Mouse (Mus musculus): ENCODE data around the gene Avp. TPM values are rescaled to one million over a fixed set of nuclear protein-coding genes. Genes with fewer than 3 reads are reported as not detected.
A peak's percentile ranks its signal among the peaks of the same experiment; 100 is the strongest.

Avp gene
- polyA plus RNA-seq (2015; fragmentation: Nextera tagmentation; extraction: Ambion mirVana): 4.7 and 23.5 TPM in 2 replicates

DNA sequence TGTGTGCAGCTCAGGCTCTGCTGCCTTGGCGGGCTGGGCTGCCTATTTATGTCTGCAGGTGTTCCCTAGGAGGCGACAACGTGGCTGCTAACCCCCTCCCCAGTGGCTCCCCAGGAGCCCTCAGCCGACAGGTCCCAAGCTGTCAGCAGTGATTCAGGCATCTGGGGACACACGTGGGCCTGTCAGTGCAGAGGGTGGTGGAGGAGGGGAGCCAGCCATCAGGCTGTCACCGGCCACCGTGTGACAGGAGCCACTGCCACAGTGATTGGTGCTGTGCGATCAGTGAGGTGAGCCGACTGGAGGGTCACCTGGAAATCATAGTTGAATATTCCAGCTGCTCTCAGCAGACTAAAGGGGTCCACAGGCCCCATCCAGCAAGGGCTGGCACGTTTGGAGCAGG is at the start of gene Avp:
Gene Avp, minus strand, starts transcription at position 3 of the 400 bp plus-strand sequence.
- no peak for ATAC-seq
- H3K27me3 ChIP-seq (replicated peaks; ENCODE audit: control insufficient read depth, insufficient read depth, low read length): peaks cover 57% of the 10 kb centered on the region
- no peak within 1 kb of the TSS for H3K4me3 ChIP-seq (replicated peaks; ENCODE audit: low read length)
- no peaks in the 10 kb centered on the region for H3K9me3 ChIP-seq (ENCODE audit: control insufficient read depth, low read length)
- WGBS: 28% methylated on average over 10 of the region's 10 CpGs
- peaks cover 13% of the 10 kb centered on the region for H3K4me1 ChIP-seq (replicated peaks; ENCODE audit: control insufficient read depth, insufficient read depth, low read length)
- H3K9ac ChIP-seq (replicated peaks; ENCODE audit: low read depth, low read length): no peak within 1 kb of the TSS
- no peak within 1 kb of the TSS for H3K4me2 ChIP-seq (ENCODE audit: low read length)
- H3K36me3 ChIP-seq (ENCODE audit: control insufficient read depth, insufficient read depth): no peaks in the 10 kb centered on the region
- no peak within 1 kb of the TSS for H3K27ac ChIP-seq (ENCODE audit: low read length)

DNA sequence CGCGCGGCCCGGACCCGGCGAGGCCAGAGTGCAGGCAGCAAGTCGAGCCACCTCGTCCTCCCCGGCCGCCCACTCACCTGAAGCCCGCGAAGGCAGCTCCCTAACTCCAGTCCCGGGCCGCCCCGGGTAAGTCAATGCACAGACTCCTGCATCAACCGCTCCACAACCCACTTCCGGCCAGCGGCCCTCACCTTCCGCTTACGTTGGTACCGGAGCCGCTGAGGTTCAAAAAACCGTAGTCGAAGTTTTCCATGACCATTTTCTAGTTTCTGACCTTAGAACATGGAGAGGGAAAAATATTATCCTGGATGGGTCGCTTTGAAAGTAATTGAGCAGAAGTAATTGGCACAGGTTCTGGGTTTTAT is 47.5 kb upstream of the Avp start, which contains the start of the genes Fastkd5 and Ubox5:
Gene Fastkd5, minus strand, starts transcription at position 189 of the 365 bp plus-strand sequence.
Gene Ubox5, minus strand, starts transcription at position 200 of the 365 bp plus-strand sequence.
- WGBS: under 1% methylated on average over 25 of the region's 25 CpGs
- peaks cover 7% of the 10 kb centered on the region; the same call in 1 of the 2 replicates for H3K27me3 ChIP-seq (replicated peaks; ENCODE audit: control insufficient read depth, insufficient read depth, low read length)
- peak within 1 kb of the TSS; percentile 94 for H3K4me2 ChIP-seq (ENCODE audit: low read length)
- H3K9ac ChIP-seq (replicated peaks; ENCODE audit: low read depth, low read length): peak within 1 kb of the TSS; percentile 96
- H3K27ac ChIP-seq (ENCODE audit: low read length): peak within 1 kb of the TSS; percentile 47
- peaks cover 10% of the 10 kb centered on the region for H3K36me3 ChIP-seq (ENCODE audit: control insufficient read depth, insufficient read depth)
- no peaks in the 10 kb centered on the region for H3K9me3 ChIP-seq (ENCODE audit: control insufficient read depth, low read length)
- peaks cover 19% of the 10 kb centered on the region for H3K4me1 ChIP-seq (replicated peaks; ENCODE audit: control insufficient read depth, insufficient read depth, low read length)
- peak within 1 kb of the TSS; percentile 97 for H3K4me3 ChIP-seq (replicated peaks; ENCODE audit: low read length)
- peak; percentile 92 for ATAC-seq

GRCm38 (mm10) chr2:130629080-130629838 is 46.9 kb upstream of the Avp start:
- Histone ChIP-seq H3K4me3 (replicated peaks; ENCODE audit: low read length) (peak overlapping the region; percentile 97), H3K9me3 (ENCODE audit: control insufficient read depth, low read length) (no peaks in the 10 kb centered on the region), H3K27me3 (replicated peaks; ENCODE audit: control insufficient read depth, insufficient read depth, low read length) (peaks cover 3% of the 10 kb centered on the region; the same call in 1 of the 2 replicates), H3K4me2 (ENCODE audit: low read length) (peak overlapping the region; percentile 94), H3K27ac (ENCODE audit: low read length) (peak overlapping the region; percentile 47), H3K36me3 (ENCODE audit: control insufficient read depth, insufficient read depth) (peaks cover 10% of the 10 kb centered on the region), H3K9ac (replicated peaks; ENCODE audit: low read depth, low read length) (peak overlapping the region; percentile 96), H3K4me1 (replicated peaks; ENCODE audit: control insufficient read depth, insufficient read depth, low read length) (peaks cover 13% of the 10 kb centered on the region)
- peak; percentile 65 for ATAC-seq
- WGBS: 2% methylated on average over 37 of the region's 37 CpGs

- no peak overlapping the region for H3K9ac ChIP-seq (replicated peaks; ENCODE audit: low read depth, low read length)
- no peak for ATAC-seq
- 57% methylated on average over 3 of the region's 3 CpGs for WGBS
- H3K27me3 ChIP-seq (replicated peaks; ENCODE audit: control insufficient read depth, insufficient read depth, low read length): no peaks in the 10 kb centered on the region
- H3K4me1 ChIP-seq (replicated peaks; ENCODE audit: control insufficient read depth, insufficient read depth, low read length): peaks cover 10% of the 10 kb centered on the region
- no peak overlapping the region for H3K4me3 ChIP-seq (replicated peaks; ENCODE audit: low read length)
- H3K36me3 ChIP-seq (ENCODE audit: control insufficient read depth, insufficient read depth): peaks cover 10% of the 10 kb centered on the region
- no peak overlapping the region for H3K27ac ChIP-seq (ENCODE audit: low read length)
- no peaks in the 10 kb centered on the region for H3K9me3 ChIP-seq (ENCODE audit: control insufficient read depth, low read length)
- peak overlapping the region; percentile 94 for H3K4me2 ChIP-seq (ENCODE audit: low read length)
Measured at GRCm38 (mm10) chr2:130628424-130628823, 46.1 kb upstream of the Avp start.

GRCm38 (mm10) chr2:130618972-130619371 is 36.6 kb upstream of the Avp start:
- WGBS: 85% methylated on average over 7 of the region's 7 CpGs
- Histone ChIP-seq H3K27ac (ENCODE audit: low read length) (no peak overlapping the region), H3K4me2 (ENCODE audit: low read length) (no peak overlapping the region), H3K36me3 (ENCODE audit: control insufficient read depth, insufficient read depth) (peaks cover 15% of the 10 kb centered on the region), H3K9me3 (ENCODE audit: control insufficient read depth, low read length) (no peaks in the 10 kb centered on the region), H3K4me1 (replicated peaks; ENCODE audit: control insufficient read depth, insufficient read depth, low read length) (no peaks in the 10 kb centered on the region), H3K27me3 (replicated peaks; ENCODE audit: control insufficient read depth, insufficient read depth, low read length) (no peaks in the 10 kb centered on the region), H3K4me3 (replicated peaks; ENCODE audit: low read length) (no peak overlapping the region), H3K9ac (replicated peaks; ENCODE audit: low read depth, low read length) (no peak overlapping the region)
- ATAC-seq: no peak

DNA sequence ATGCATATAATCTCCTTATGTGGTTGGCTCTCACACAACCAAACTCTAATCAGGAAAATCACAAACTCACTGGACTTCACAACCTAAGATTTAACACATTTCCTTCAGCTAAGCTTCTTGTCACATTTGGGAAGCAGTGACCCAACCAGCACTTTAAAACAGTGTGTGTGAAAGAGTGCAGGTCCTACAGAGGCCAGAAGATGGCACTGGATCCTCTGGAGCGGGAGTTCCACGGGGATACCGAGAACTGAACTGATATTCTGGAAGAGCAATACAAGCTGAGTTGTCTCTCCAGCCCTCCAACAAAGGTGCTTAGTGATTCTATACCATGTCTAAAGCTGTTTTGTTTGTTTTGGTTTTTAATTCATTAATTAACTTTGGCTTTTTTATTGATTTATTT is 30.7 kb upstream of the Avp start:
- Histone ChIP-seq H3K27ac (ENCODE audit: low read length) (no peak overlapping the region), H3K4me3 (replicated peaks; ENCODE audit: low read length) (no peak overlapping the region), H3K9me3 (ENCODE audit: control insufficient read depth, low read length) (no peaks in the 10 kb centered on the region), H3K4me2 (ENCODE audit: low read length) (no peak overlapping the region), H3K36me3 (ENCODE audit: control insufficient read depth, insufficient read depth) (peaks cover 7% of the 10 kb centered on the region), H3K27me3 (replicated peaks; ENCODE audit: control insufficient read depth, insufficient read depth, low read length) (no peaks in the 10 kb centered on the region), H3K4me1 (replicated peaks; ENCODE audit: control insufficient read depth, insufficient read depth, low read length) (no peaks in the 10 kb centered on the region), H3K9ac (replicated peaks; ENCODE audit: low read depth, low read length) (no peak overlapping the region)
- no peak for ATAC-seq
- 60% methylated on average over 3 of the region's 3 CpGs for WGBS

DNA sequence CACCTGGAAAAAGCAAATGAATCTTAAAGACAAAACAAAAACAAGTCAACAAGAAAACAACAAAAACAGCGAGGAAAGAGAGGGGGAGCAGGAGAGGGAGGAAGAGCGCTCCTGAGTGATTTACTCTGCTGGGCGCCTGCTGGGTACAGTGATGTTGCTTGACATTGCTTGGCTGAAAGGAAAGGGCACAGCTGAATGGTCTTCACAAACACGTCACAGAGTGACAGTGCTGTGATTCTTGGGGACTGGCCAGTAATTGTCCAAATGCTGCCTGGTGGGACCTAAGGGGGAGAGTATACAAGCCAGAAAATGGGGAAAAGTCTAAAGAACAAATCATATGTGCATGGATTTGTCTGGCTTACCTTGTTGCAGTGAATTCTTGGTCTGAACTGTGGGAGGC is 19.8 kb upstream of the Avp start:
- Histone ChIP-seq H3K4me1 (replicated peaks; ENCODE audit: control insufficient read depth, insufficient read depth, low read length) (no peaks in the 10 kb centered on the region), H3K36me3 (ENCODE audit: control insufficient read depth, insufficient read depth) (peaks cover 16% of the 10 kb centered on the region), H3K9ac (replicated peaks; ENCODE audit: low read depth, low read length) (no peak overlapping the region), H3K27me3 (replicated peaks; ENCODE audit: control insufficient read depth, insufficient read depth, low read length) (no peaks in the 10 kb centered on the region), H3K9me3 (ENCODE audit: control insufficient read depth, low read length) (no peaks in the 10 kb centered on the region), H3K4me2 (ENCODE audit: low read length) (no peak overlapping the region), H3K4me3 (replicated peaks; ENCODE audit: low read length) (no peak overlapping the region), H3K27ac (ENCODE audit: low read length) (no peak overlapping the region)
- WGBS: 85% methylated on average over 4 of the region's 4 CpGs
- ATAC-seq: no peak

- H3K36me3 ChIP-seq (ENCODE audit: control insufficient read depth, insufficient read depth): peaks cover 9% of the 10 kb centered on the region
- H3K27ac ChIP-seq (ENCODE audit: low read length): no peak overlapping the region
- no peaks in the 10 kb centered on the region for H3K4me1 ChIP-seq (replicated peaks; ENCODE audit: control insufficient read depth, insufficient read depth, low read length)
- ATAC-seq: no peak
- no peaks in the 10 kb centered on the region for H3K9me3 ChIP-seq (ENCODE audit: control insufficient read depth, low read length)
- no peak overlapping the region for H3K4me2 ChIP-seq (ENCODE audit: low read length)
- no peak overlapping the region for H3K9ac ChIP-seq (replicated peaks; ENCODE audit: low read depth, low read length)
- no peak overlapping the region for H3K4me3 ChIP-seq (replicated peaks; ENCODE audit: low read length)
- H3K27me3 ChIP-seq (replicated peaks; ENCODE audit: control insufficient read depth, insufficient read depth, low read length): no peaks in the 10 kb centered on the region
- WGBS: 77% methylated on average over 3 of the region's 3 CpGs
Measured at GRCm38 (mm10) chr2:130598399-130598798, 16.0 kb upstream of the Avp start.

DNA sequence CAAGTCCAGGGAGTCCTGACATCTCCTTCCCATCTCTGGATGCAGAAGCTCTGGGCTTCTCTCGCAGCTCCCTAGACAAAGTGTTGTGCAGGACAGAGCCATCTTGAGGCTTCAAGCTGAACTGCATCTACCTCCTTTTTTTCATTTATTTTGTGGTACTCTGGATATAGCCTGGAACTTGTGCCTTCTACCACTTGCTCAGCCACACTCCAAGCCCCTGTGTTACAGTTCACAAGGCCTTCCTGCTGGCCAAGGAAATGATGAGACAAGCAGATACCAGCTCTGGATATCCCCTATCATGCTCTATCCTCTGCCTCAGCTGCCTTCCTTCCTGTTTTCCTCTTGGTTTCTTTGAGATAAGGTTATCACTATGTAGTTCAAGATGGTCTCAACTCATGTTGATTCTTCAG is 15.3 kb upstream of the Avp start:
- Histone ChIP-seq H3K27ac (ENCODE audit: low read length) (no peak overlapping the region), H3K9ac (replicated peaks; ENCODE audit: low read depth, low read length) (no peak overlapping the region), H3K4me1 (replicated peaks; ENCODE audit: control insufficient read depth, insufficient read depth, low read length) (no peaks in the 10 kb centered on the region), H3K36me3 (ENCODE audit: control insufficient read depth, insufficient read depth) (peaks cover 8% of the 10 kb centered on the region), H3K27me3 (replicated peaks; ENCODE audit: control insufficient read depth, insufficient read depth, low read length) (no peaks in the 10 kb centered on the region), H3K4me2 (ENCODE audit: low read length) (no peak overlapping the region), H3K9me3 (ENCODE audit: control insufficient read depth, low read length) (no peaks in the 10 kb centered on the region), H3K4me3 (replicated peaks; ENCODE audit: low read length) (no peak overlapping the region)
- WGBS: 20% methylated on average over 1 of the region's 1 CpGs
- peak; percentile 74; the same call in 1 of the 2 replicates for ATAC-seq
